Mouse (Mus musculus): ENCODE results near the gene Slc9a5. TPM values are rescaled to one million over a fixed set of nuclear protein-coding genes. Genes with fewer than 3 reads are reported as not detected.

The Slc9a5 gene
- total RNA-seq, 4 experiments from 2014 or later = 0.38 to 0.65 (median 0.52) TPM

DNA sequence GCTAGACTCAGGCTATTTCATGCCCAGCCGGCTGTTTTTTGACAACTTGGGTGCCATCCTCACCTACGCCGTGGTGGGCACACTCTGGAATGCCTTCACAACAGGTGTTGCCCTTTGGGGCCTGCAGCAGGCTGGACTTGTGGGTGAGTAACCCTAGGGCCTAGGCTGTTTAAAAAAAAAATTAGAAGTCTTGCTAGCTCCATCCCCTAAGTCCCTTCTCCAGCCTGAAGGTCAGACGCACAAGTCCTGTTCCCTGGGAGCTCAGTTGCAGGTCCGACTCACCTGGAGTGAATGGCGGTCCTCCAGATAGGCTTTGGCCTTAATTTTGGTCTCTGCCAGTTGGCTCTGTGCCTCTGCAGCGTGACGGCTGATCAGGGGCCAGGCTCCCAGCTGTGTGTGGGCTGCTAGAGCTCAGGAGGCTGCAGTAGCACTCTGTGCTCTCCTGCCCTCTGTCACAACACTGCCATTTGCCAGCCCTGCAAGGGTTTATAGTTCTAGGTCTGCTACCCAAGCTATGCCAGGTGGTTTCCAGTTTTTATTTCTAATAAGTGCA is 5.0 kb downstream of the Slc9a5 start:
- DNase-seq (ENCODE audit: low spot score in 2 of 2) = no peak

DNA sequence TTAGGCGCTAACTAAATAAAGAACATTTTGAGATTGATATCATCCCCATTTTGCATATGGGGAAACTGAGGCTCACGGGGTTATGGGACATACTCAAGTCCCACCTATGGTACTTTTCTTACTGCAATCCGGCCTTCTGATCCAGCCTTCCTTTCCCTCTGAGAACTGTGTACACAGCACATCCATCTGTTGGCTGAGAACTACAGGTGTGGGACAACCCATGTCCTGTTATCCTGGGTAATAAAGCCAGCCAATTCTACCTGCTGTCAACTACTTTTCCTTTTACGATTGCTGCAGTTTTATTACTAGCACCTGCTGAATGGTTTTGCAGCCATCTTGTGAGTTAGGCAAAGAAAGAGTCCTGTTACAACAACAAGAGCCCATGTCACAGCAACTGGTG is 5.9 kb downstream of the Slc9a5 start:
- no peak for DNase-seq (ENCODE audit: low spot score in 2 of 2)

DNA sequence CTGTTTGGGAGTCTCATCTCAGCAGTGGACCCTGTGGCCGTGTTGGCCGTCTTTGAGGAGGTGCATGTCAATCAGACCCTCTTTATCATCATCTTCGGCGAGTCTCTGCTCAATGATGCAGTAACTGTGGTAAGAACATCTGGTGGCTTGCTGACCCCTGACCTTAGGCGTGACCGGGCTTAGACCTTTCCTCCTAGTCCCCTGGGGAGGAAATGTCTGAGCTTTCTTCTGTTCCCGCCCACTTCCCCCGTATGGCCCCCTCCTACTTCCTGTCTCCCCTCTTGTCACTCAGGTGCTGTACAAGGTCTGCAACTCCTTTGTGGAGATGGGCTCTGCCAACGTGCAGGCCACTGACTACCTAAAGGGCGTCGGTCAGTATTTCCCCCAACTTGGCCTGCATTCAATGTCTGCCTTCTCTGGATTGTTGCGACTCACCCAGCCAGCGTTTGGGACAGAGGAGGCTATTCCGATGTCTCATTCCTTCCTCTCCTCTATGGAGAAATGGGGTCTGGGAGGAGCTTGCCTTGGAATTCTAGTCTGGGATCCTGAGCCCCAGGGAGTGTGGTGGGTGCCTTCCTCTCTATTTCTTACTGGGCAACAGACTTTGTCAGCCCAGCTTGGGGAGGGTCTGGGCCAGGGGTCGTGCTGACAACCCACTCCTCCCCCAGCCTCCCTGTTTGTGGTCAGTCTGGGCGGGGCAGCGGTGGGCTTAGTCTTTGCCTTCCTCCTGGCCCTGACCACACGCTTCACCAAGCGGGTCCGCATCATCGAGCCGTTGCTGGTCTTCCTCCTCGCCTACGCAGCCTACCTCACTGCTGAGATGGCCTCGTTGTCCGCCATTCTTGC is 6.8 kb downstream of the Slc9a5 start:
- no peak for DNase-seq (ENCODE audit: low spot score in 2 of 2)

DNA sequence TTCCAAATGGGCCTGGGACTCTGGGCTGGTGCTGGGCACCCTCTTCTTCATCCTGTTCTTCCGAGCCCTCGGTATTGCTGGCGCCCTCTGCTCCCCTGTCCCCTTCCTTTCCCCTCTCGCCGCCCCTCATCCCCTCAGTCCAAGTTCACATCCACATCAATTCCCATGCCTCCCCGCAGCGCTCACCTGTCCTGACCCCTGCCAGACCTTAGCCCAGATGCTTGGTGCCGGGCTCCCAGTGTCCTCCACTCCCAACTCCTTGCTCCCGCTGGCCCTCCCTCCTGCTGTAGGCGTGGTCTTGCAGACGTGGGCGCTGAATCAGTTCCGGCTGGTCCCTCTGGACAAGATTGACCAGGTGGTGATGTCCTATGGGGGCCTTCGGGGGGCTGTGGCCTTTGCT is 8.0 kb downstream of the Slc9a5 start:
- no peak for DNase-seq (ENCODE audit: low spot score in 2 of 2)

DNA sequence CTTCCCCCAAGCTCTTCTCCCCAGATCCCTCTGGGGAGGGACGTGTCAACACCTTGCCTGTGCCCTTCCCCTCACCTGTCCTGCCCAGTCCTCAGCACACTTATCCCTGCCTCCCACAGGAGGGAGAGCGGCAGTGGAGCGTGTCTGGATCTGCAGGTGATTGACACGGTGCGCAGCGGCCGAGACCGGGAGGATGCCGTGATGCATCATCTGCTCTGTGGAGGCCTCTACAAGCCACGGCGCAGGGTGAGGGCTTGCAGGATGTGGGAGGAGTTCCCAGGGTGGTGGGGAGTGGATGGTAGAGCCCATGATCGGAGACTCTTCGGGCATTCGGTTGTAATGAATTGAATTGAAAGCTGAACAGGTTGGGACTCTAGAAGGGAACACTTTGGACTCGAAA is 10.6 kb downstream of the Slc9a5 start:
- DNase-seq (ENCODE audit: low spot score in 2 of 2) = no peak

DNA sequence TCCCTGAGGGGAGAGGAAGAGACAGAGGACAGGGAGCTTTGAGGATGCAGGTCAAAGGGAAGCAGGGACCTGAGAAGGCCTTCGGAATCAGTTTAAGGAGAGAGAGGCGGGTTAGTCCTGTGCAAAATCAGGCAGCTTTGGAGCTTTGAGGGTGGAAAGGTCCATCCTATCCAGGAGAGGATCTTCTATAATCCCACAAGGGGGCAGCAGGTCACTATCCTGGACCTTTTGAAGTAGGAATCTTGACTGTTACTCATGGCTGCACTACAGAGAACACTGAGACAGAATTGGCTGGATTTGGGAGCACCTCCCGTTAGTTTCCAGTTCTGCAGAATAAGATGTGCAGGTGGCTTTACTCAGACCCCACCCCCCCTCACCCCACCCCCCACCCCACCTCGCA is 11.0 kb downstream of the Slc9a5 start:
- DNase-seq (ENCODE audit: low spot score in 2 of 2) = no peak

DNA sequence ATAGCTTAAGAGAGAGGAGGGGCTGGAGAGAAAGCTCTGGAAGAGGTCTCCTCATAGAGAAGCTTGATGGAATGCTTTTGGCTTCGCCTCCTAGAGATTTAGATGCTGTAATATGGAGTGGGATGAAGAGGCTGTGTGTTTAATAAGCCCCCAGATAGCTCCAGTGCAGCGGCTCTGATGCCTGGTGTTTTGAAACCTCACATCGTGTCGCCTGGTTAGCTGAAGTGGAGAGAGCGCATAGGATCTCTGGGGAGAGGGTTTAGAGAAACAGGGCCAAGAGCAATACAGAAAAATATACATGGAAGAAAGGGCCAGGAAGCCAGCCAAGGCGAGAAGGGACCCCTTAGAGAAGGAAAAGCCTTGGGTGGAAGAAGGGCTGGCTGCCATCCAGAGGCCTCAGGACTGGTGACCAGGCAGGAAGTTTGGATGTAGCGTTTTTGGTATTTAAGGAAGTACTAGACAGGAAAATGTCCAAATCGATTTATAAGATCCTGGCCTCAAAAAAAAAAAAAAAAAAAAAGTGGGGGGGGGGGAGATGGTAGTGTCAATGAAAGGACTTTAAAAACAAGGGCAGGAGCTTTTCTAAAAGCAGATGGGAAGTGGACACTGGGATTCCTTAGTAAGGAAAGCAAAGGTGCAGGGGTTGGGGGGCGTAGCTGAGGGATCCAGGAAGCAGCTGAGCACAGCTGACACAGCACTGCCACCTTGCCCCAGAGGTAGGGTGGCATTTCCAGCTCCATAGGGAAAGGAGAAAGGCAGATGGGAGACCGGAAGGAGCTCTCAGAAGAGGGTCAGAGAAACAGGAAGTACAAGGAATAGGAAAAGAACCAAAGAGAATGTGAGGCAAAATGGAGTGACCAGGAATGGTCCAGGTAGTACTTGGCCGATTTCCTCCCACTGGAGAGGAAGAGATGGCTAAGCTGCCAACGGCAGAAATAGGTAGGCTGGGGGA is 13.4 kb downstream of the Slc9a5 start:
- DNase-seq (ENCODE audit: low spot score in 2 of 2) = no peak

DNA sequence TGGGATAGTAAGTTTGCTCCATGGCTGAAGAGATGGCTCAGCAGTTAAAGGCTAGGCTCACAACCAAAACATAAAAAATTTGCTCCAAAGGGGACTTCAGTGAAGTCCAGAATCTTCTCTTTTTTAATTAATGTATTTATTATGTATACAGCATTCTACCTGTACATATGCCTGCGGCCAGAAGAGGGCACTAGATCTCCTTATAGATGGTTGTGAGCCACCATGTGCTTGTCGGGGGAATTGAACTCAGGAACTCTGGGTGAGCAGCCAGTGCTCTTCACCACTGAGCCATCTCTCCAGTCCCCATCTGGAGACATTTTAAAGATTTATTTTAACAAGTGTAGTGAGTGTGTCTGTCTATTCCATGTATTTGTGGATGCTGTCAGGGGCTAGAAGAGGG is 18.5 kb downstream of the Slc9a5 start:
- DNase-seq (ENCODE audit: low spot score in 2 of 2) = no peak

DNA sequence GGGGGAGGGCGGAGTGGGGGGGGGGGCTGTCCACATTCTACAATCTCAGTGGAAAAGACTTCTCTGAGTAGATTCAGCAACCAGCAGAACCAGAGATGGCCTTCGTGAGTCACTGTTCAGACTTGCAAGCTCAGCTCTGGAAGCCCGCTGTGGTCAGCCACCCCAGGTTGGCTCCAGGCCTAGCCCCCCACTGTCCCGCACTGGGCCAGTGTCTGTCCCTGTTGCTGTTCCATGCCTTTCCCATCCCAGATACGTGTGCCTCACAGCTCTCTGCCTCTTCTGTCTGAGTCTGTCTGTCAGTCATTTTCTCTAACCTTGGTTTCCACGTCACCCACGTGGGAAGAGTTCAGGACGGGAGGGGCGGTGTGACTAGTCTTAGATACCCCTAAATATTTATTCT is 23.8 kb downstream of the Slc9a5 start:
- no peak for DNase-seq (ENCODE audit: low spot score in 2 of 2)

DNA sequence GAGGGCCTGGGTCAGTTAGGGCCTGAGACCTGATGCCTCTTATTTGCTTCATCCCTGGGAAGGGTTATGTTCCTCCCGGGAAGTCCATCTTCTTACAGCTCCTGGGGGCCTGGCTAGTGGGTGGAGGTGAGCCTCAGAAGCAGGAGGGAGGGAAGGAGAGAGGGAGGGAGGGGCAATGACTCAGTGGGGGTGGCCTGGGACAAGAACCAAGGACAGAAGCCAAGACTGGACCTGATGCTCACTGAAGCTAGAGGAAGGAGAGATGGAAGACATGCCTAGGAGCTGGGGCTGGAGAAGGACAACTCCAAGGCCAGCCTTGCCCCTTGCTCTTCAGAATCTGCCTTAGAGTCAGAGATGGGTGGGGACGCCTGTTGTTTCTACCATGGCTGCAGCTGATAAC is 24.4 kb downstream of the Slc9a5 start, which contains the start of gene Plekhg4:
Plekhg4 (plus strand) TSS at position 243 of the 400 bp plus-strand sequence.
- no peak for DNase-seq (ENCODE audit: low spot score in 2 of 2)

DNA sequence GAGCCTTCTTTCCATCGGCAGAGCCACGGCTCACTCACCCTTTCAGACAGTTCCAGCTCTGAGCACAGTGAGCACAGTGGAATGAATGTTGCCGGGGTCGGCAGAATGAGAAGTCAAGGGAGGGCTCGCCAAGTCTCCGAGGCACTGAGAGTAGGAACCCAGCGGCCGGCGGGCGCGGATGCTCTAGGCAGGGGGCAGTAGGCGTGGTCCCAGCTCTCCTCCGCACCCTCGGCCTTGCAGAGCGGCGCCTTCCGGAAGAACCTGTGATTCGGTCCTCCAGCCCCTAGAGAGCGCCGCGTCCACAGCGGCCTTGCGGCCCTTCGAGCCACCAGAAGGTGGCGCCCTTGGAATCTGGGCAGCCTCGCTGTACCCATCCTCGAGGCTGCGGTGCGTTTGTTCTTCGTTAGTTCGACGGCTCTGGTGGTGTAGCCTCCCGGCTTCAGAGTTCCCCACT is 25.9 kb downstream of the Slc9a5 start:
- no peak for DNase-seq (ENCODE audit: low spot score in 2 of 2)

DNA sequence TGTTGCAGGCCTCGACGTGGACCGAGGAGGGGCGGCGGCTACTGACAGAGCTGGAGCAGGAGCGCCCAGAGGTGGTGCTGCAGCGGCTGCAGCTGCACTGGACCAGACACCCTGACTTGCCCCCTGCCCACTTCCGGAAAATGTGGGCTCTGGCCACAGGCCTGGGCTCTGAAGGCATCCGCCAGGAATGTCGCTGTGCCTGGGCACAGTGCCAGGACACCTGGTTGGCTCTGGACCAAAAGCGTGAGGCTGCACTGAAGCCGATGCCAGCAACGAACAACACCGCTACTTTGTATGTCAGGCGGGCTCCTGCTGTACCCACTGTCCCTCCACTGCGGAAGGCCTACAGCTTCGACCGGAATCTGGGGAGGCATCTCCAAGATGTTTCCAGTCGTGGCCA is 30.0 kb downstream of the Slc9a5 start:
- DNase-seq (ENCODE audit: low spot score in 2 of 2) = no peak

DNA sequence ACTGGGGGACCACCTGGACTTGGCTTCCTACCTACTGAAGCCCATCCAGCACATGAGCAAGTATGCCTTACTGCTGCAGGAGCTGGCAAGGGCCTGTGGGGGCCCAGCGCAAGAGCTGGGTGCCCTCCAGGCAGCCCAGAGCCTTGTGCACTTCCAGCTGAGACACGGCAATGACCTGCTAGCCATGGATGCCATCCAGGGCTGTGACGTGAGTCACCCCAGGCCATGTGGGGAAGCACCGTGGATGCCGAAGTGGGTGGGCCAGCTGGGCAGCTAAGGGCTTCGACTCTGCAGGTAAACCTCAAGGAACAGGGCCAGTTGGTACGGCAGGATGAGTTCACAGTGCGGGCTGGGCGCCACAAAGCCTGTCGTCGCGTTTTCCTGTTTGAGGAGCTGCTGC is 31.7 kb downstream of the Slc9a5 start:
- no peak for DNase-seq (ENCODE audit: low spot score in 2 of 2)

DNA sequence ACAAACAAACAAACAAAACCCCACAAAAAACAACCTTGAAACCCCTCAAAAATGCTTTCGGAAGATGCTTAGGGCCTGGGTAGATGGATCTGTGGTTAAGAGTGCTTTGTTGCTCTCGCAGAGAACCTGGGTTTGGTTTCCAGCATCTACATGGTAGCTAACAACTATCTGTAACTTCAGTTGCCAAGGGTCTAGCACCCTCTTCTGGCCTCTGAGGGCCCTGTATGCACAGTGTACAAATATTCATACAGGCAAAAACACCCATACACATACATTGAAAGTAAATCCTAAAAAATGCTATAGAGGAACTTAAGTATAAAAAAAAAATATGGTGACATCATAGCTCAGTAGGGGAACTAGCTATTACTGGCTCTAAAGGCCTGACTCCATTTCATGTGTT is 35.4 kb downstream of the Slc9a5 start:
- DNase-seq (ENCODE audit: low spot score in 2 of 2) = no peak

DNA sequence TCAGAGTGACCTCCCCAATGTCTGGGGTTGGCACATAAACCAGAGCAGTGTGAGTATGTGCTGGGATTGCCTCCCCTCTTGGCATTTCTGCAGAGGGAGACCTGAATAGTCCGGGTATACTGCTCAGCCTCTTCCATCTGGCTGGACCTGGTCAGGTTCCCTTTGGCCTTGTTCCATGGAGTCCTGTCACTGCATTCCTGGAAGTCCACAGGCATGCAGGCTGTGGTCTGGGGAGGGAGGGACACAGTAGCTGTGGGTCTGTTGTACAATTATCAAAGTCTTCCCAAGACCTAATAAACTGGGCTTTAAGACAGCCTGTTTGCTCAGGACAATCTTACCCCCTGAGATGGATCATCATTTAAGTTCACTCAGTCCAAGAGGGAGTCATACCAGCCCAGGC is 38.5 kb downstream of the Slc9a5 start:
- DNase-seq (ENCODE audit: low spot score in 2 of 2) = no peak

DNA sequence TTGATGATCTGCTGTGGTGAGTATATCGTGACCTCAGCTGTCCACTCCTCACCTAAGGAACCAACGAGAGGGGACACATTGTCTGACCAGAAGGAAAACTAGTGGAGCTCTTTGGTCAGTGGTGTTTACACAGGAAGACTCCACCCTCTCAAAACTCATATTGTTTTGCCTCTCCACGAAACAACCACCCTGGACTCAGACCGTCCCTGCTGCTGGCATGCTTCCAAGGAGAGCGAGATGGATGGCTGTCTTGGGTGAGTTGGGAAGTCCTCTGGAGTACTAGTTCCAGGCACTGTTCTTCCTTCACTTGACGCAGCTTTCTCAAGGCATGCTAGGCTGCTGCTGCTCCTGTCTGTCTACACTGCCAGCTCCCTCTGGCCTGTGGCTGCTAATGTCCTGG is 40.5 kb downstream of the Slc9a5 start:
- DNase-seq (ENCODE audit: low spot score in 2 of 2) = no peak

DNA sequence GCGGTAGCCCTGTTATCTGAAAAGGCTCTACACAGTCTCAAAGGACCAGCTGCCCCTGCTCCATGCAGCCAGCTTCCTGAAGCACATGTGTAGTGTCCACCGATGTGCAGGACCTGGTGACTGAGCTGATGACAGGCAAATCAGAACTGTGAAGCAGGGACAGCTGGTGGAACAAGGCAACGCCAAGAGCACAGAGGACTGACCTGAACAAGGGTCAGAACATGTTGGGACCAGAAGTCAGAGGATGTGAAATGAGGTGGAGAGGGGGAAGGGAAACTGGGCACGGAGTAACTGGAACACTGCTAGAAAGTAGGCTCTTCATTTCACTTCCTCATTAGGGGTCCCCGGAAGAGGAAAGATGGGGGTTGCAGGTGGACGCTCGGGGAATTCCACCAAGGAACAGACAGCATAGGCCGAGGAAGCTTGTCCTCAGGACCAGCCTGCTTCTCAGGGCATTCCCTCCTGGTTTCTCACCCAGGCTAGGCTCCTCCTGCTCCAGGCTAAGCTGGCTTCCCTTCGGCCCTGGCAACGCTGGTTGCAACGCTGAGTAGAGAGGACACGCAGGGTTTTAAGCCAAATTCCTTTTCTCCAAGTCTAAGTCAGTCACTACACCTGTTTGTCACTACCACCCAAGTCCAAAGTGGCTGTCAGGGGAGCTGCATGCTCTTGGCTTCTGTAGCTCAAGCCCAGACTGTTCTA is 44.6 kb downstream of the Slc9a5 start:
- DNase-seq (ENCODE audit: low spot score in 2 of 2) = no peak

DNA sequence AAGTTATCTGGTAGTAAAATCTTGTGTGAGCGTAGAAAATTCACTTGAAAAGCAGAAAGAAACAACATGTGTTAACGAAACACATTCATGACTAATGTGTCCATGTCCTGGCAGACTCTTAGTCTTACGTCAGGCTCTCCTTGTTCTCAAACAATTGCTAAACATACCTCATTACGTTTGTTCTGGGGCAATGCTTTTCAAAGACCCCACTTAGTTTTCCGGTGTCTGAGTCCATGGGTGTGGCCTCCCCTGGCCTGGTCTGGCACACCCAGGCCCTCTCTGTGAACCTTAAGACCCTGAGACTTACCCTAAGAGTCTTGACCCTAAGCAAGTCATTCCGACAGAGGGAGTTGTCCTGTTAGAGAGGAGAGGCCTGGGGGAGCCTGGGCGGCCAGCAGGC is 45.3 kb downstream of the Slc9a5 start:
- no peak for DNase-seq (ENCODE audit: low spot score in 2 of 2)

DNA sequence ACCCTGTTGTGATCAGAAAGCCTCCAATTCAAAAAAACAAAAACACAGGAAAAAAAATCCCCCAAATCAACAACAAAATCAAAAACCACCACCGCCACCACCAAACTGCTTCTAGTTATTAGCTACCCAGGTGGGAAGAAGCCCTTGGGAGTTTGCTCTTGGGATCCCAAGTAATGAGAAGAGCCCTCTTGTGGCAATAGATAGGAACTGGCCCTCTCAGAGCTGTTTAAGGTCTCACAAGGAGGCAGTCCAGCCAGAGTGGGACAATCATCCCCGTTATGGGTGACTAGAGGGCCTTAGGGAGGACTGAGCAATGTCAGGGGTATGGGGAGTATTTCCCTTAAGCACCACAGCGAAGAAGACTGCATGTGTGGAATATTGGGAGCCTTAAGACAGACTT is 49.1 kb downstream of the Slc9a5 start:
- DNase-seq (ENCODE audit: low spot score in 2 of 2) = no peak

DNA sequence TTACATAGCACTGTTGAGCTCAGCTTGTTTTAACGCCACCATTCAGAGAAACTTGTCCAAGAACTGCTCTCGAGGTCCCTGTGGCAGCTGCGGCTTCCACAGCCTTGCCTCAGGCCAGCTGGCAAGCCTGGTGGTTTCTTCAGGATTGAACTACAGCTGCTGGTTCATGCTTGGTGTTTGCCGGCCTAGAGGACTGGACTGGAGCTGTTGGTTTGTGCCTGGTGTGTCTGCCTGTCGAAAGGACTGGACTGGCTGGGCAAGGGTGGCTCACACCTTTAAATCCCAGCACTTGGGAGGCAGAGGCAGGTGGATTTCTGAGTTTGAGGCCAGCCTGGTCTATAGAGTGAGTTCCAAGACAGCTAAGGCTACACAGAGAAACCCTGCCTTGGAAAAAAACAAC is 51.4 kb downstream of the Slc9a5 start:
- no peak for DNase-seq (ENCODE audit: low spot score in 2 of 2)

DNA sequence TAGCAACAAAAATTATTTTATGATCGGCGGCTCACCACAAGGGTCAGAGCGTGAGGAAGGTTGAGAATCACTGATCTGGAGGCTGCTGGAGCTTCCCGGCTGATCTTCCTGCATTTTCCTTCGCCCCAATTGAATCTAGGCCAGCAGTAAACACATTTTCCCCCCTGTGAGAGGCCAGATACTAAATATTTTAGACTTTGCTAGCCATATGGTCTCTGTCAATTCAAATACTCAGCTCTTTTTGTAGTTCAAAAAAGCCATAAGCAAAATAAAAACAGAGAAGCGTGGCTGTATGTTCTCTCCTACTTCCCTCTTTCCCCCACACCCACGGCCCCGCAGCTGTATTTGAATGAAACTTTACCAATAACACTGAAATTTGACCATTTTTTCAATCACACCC is 54.8 kb downstream of the Slc9a5 start:
- no peak for DNase-seq (ENCODE audit: low spot score in 2 of 2)

Measured in gastrocnemius, adult 8-10 months (tissue).